Mouse (Mus musculus) embryonic facial prominence, embryonic 11.5 days (tissue): ENCODE results near the gene Pgghg. TPM values are rescaled to one million over a fixed set of nuclear protein-coding genes. Genes with fewer than 3 reads are reported as not detected.

ENCODE experiments used
- ATAC-seq: fragments of 200-750 bp; cut with Nextera tagmentation; replicated peaks from 2 replicates; pipeline ENCODE4 v1.8.0; 2017; ENCODE audit warnings: low read depth; ENCODE audit not compliant: insufficient number of reproducible peaks, low FRiP score, low TSS enrichment
- DNase-seq: peaks from one replicate; pipeline ENCODE4 v3.0.0-alpha.2; 2015; ENCODE audit warnings: low spot score
- H3K27ac ChIP-seq: fragments of 300-500 bp; sonication (generic); replicated peaks from 2 replicates; pipeline ENCODE4 v1.5.1; 2014; ENCODE audit warnings: mild to moderate bottlenecking, low read depth, low read length, control low read depth
- H3K27me3 ChIP-seq: fragments of 300-500 bp; sonication (generic); 2 replicates; pipeline ENCODE4 v1.6.1; 2014; ENCODE audit warnings: mild to moderate bottlenecking, low read length, moderate library complexity, mixed read lengths; ENCODE audit not compliant: control insufficient read depth, insufficient read depth
- H3K36me3 ChIP-seq: fragments of 300-500 bp; sonication (generic); replicated peaks from 2 replicates; pipeline ENCODE4 v1.6.1; 2014; ENCODE audit warnings: low read depth, mild to moderate bottlenecking, low read length, moderate library complexity, mixed read lengths; ENCODE audit not compliant: control insufficient read depth, insufficient read depth
- H3K4me1 ChIP-seq: fragments of 300-500 bp; sonication (generic); 2 replicates; pipeline ENCODE4 v1.6.1; 2014; ENCODE audit warnings: low read length, mixed read lengths; ENCODE audit not compliant: control insufficient read depth, insufficient read depth
- H3K4me2 ChIP-seq: fragments of 300-500 bp; sonication (generic); 2 replicates; pipeline ENCODE4 v1.6.1; 2014; ENCODE audit warnings: low read depth, mild to moderate bottlenecking, control low read depth, low read length, moderate library complexity
- H3K4me3 ChIP-seq: fragments of 300-500 bp; sonication (generic); 2 replicates; pipeline ENCODE4 v1.5.1; 2014; ENCODE audit warnings: low read depth, low read length, control low read depth
- H3K9ac ChIP-seq: fragments of 300-500 bp; sonication (generic); replicated peaks from 2 replicates; pipeline ENCODE4 v1.6.1; 2014; ENCODE audit warnings: mild to moderate bottlenecking, control low read depth, low read length
- H3K9me3 ChIP-seq: fragments of 300-500 bp; sonication (generic); replicated peaks from 2 replicates; pipeline ENCODE4 v1.6.1; 2016; ENCODE audit warnings: mild to moderate bottlenecking, low read length, inconsistent platforms, mixed read lengths; ENCODE audit not compliant: control insufficient read depth
- WGBS: fragments of 180-500 bp; shearing (Covaris S2); extraction: QIAGEN DNeasy Blood & Tissue Kit; methylation state at CpG from one replicate; pipeline ENCODE4 v1.1.7; 2014; 5-methylcytosine and 5-hydroxymethylcytosine counted together
- polyA plus RNA-seq: library from polyadenylated mRNA; unstranded; fragments of >200 nt; fragmentation: Nextera tagmentation; extraction: Ambion mirVana; gene quantifications from 2 replicates; pipeline ENCODE4 v1.2.1, GENCODE M21; 2014

The Pgghg gene
- 12.4 and 14.3 TPM in 2 replicates for polyA plus RNA-seq

GRCm38 (mm10) chr7:140941222-140942051 is at the start of gene Pgghg:
Gene Pgghg (plus strand): TSS chr7:140941391.
- Histone ChIP-seq H3K9me3 (no peaks in the 10 kb centered on the region), H3K36me3 (no peaks in the 10 kb centered on the region; the same call in 1 of the 2 replicates), H3K27me3 (no peaks in the 10 kb centered on the region), H3K4me3 (peak within 1 kb of the TSS; percentile 49), H3K9ac (peak within 1 kb of the TSS; percentile 74), H3K4me2 (peak within 1 kb of the TSS; percentile 64), H3K27ac (0 out of 2 replicates have a peak within 1 kb of the TSS, but pooled peaks have one; percentile 22), H3K4me1 (no peaks in the 10 kb centered on the region; the same call in 1 of the 2 replicates)
- WGBS: 3% methylated on average over 33 of the region's 33 CpGs
- DNase-seq (peak; percentile 88), ATAC-seq (peak; percentile 74)

- H3K36me3 ChIP-seq: peaks cover 21% of the 10 kb centered on the region
Observed at GRCm38 (mm10) chr7:140894031-140894430, 47.2 kb upstream of the Pgghg start.

GRCm38 (mm10) chr7:140894611-140895010 is 46.6 kb upstream of the Pgghg start:
- Histone ChIP-seq H3K27ac (no peak overlapping the region), H3K9me3 (no peaks in the 10 kb centered on the region), H3K4me3 (no peak overlapping the region), H3K9ac (no peak overlapping the region), H3K36me3 (peaks cover 21% of the 10 kb centered on the region), H3K4me1 (no peaks in the 10 kb centered on the region), H3K4me2 (no peak overlapping the region), H3K27me3 (no peaks in the 10 kb centered on the region)
- WGBS: 96% methylated on average over 3 of the region's 3 CpGs
- DNase-seq (no peak), ATAC-seq (no peak)

More at GRCm38 (mm10) chr7:140894031-140894430, 47.2 kb upstream of the Pgghg start:
- Histone ChIP-seq H3K4me1 (no peaks in the 10 kb centered on the region), H3K9me3 (no peaks in the 10 kb centered on the region), H3K4me2 (no peak overlapping the region), H3K27me3 (no peaks in the 10 kb centered on the region), H3K27ac (no peak overlapping the region), H3K9ac (no peak overlapping the region), H3K4me3 (no peak overlapping the region)
- DNase-seq: no peak
- WGBS: 92% methylated on average over 7 of the region's 7 CpGs
- no peak for ATAC-seq

GRCm38 (mm10) chr7:140897863-140898262 is 43.3 kb upstream of the Pgghg start:
- DNase-seq: no peak
- peaks cover 13% of the 10 kb centered on the region for H3K36me3 ChIP-seq
- H3K9me3 ChIP-seq: no peaks in the 10 kb centered on the region
- no peak overlapping the region for H3K4me2 ChIP-seq
- H3K4me3 ChIP-seq: no peak overlapping the region
- 79% methylated on average over 7 of the region's 7 CpGs for WGBS
- ATAC-seq: no peak
- no peaks in the 10 kb centered on the region for H3K27me3 ChIP-seq
- no peak overlapping the region for H3K9ac ChIP-seq
- H3K27ac ChIP-seq: no peak overlapping the region
- H3K4me1 ChIP-seq: no peaks in the 10 kb centered on the region

- Histone ChIP-seq H3K4me3 (no peak overlapping the region), H3K27me3 (no peaks in the 10 kb centered on the region), H3K4me2 (no peak overlapping the region), H3K36me3 (peaks cover 13% of the 10 kb centered on the region), H3K9me3 (no peaks in the 10 kb centered on the region), H3K9ac (no peak overlapping the region), H3K4me1 (no peaks in the 10 kb centered on the region), H3K27ac (no peak overlapping the region)
- WGBS: 78% methylated on average over 3 of the region's 3 CpGs
- DNase-seq (no peak), ATAC-seq (no peak)
Observed at GRCm38 (mm10) chr7:140899121-140899520, 42.1 kb upstream of the Pgghg start.

GRCm38 (mm10) chr7:140900220-140900619 is 41.0 kb upstream of the Pgghg start, which contains the start of gene Cox8b:
Gene Cox8b (minus strand): TSS chr7:140900446.
- Histone ChIP-seq H3K9me3 (no peaks in the 10 kb centered on the region), H3K9ac (no peak within 1 kb of the TSS), H3K36me3 (peaks cover 9% of the 10 kb centered on the region), H3K4me3 (no peak within 1 kb of the TSS), H3K27ac (no peak within 1 kb of the TSS), H3K27me3 (no peaks in the 10 kb centered on the region), H3K4me1 (no peaks in the 10 kb centered on the region), H3K4me2 (no peak within 1 kb of the TSS)
- no peak for DNase-seq
- 87% methylated on average over 10 of the region's 10 CpGs for WGBS
- ATAC-seq: no peak

GRCm38 (mm10) chr7:140902036-140902875 is 38.9 kb upstream of the Pgghg start:
- H3K36me3 ChIP-seq: peaks cover 5% of the 10 kb centered on the region
- H3K9ac ChIP-seq: no peak overlapping the region
- H3K27ac ChIP-seq: no peak overlapping the region
- H3K4me2 ChIP-seq: no peak overlapping the region
- no peak overlapping the region for H3K4me3 ChIP-seq
- peak; percentile 30 for DNase-seq
- no peaks in the 10 kb centered on the region for H3K4me1 ChIP-seq
- no peaks in the 10 kb centered on the region for H3K27me3 ChIP-seq
- no peak for ATAC-seq
- H3K9me3 ChIP-seq: no peaks in the 10 kb centered on the region
- WGBS: 54% methylated on average over 15 of the region's 15 CpGs
